Mouse (Mus musculus): Measurements from ENCODE around the gene Usp15.
"Not testable (repeated sequence)": the region's sequence is repeated elsewhere in the genome, so short reads cannot be mapped to it uniquely, and the experiment has no call there.

Usp15 gene

DNA sequence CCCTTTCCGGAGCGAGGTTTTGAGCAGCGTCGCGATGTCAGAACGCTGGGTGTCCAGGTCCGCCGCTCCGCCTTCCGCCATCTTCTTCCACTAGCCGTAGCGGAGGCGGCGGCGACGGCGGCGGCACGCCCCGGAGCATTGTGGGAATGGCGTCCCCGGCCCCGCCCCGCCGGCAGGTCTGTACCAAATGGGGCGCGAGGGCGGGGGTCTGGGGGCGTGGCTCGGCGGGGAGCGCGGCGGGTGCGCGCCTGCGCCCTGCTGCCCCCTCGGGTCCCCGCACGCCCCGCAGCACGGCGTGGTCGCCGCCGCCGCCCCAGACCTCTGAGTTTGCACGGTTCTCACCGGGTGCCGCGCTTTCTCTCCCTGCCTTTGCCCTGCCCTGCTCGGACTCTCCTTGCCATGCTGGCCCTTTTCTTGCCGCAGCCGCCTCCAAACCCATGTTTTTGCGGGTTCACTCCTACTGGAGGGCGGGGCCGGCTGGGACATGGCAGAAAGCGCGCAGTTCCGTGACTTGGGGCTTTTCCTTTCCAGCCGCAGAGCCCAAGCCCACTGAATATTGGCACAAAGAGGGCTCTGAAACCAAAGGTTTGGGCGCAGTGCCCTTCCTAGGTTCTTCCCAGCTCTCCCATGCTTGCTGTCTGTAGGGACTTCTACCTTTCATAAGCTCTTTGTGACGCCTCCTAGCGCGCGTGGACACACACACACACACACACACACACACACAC is at the start of gene Usp15:
Gene Usp15 (minus strand): TSS at position 161 of the 725 bp plus-strand sequence.
- peak; percentile 96 for DNase-seq

DNA sequence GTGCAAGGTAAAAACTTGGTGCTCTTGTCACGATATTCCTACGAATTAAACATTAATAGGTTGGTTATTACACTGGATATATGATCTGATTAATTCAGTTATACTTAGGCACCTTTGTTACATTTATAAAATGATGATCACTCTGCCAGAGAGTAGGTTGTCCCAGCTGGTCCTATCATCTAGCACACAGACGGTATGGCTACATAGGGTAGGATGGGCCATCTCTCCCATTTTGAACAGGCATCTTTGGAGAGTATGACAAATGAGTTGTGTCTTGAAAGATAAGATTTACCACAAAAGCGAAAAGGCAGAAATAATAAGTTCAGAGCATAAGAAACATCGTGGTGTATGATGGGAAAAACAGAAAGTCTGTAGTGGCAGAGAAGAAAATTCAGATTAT is 32.6 kb upstream of the Usp15 start:
- no peak for DNase-seq

DNA sequence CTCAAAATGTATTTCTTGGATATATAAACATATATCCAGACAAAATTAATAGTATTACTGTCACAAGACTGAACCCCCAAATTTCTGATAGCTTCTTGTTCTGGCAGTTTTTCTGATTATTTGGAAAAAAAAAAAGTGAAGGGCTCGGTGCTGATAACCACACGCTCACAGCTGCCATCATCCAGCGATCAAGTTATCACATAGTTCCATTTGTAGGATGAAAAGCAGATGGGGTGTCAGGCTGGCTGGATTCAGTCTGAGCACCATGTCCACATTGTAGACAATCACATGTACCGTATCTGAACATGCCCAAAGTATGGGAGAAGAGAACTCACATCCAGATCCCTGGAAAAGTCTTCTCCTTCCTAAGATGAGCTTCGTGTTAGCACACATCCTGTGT is 26.0 kb upstream of the Usp15 start:
- no peak for DNase-seq

DNA sequence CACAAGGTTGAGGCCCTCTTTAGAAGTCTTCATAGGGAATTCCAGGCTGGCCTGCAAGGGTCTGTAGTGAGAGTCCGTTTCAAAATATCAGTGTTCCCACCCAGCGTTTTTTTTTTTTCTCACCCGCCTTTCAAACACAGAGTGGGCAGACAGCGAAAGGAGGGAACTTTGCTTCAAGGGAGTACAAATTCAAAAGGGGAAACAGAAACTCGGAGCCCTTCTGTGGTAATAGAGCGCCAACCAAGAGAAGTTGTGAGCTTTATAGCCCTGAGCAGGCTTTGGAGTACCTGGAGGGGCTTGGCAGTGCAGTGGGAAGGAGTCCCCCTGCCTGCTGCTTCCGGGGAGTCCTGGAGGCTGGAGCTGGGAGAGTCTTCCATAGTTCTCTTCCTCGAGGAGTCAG is 12.7 kb upstream of the Usp15 start:
- no peak for DNase-seq

DNA sequence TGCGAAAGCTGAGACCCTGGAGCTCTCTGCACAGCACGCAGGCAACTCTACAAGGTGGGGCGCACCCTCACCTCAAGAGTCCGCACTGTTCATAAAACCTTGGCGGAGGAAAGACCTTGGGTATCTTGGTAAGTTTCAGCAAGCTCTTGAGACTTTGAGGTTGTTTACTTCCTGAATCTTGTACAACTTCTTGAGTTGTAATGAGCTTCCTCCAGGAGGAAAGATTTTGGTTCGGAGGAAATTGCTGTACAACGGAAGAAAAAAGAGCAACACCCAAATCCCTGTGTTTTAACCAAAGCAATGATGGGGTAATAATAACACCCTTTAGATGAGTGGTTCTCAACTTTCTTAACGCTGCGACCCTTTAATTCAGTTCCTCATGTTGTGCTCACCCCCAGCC is 11.5 kb upstream of the Usp15 start:
- DNase-seq = no peak

DNA sequence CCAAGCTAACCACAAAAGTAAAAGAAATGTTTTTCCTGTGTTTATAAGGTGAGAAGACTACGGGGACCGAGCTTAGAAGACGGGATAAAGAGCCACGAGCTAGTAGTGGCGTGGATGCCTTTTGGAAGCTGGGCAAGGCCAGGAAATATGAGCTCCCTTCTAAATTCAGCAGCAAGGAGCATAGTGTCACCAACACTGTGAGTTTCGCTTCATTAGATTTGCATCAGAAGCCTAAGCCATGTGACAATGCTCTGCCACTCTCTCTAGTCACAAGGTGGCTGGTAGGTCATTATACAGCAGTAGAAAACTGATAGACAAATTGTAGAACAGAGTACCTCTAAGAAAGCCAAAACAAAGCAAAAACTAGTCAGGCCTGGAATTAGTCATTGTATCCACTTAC is 9.3 kb upstream of the Usp15 start:
- DNase-seq = no peak

DNA sequence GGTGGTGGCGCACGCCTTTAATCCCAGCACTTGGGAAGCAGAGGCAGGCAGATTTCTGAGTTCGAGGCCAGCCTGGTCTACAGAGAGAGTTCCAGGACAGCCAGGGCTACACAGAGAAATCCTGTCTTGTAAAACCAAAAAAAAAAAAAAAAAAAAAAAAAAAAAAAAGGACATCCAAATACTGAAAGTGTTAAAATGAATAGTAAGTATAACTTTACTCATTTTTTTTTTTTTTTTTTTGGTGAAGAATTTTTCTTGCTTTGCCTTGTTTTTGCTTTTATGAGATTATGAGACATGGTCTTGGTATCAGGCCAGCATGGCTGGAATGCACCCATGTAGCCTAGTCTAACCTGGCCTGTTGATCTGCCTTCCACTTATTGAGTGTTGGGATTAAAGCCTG is 8.6 kb upstream of the Usp15 start:
- not testable (repeated sequence) for DNase-seq

DNA sequence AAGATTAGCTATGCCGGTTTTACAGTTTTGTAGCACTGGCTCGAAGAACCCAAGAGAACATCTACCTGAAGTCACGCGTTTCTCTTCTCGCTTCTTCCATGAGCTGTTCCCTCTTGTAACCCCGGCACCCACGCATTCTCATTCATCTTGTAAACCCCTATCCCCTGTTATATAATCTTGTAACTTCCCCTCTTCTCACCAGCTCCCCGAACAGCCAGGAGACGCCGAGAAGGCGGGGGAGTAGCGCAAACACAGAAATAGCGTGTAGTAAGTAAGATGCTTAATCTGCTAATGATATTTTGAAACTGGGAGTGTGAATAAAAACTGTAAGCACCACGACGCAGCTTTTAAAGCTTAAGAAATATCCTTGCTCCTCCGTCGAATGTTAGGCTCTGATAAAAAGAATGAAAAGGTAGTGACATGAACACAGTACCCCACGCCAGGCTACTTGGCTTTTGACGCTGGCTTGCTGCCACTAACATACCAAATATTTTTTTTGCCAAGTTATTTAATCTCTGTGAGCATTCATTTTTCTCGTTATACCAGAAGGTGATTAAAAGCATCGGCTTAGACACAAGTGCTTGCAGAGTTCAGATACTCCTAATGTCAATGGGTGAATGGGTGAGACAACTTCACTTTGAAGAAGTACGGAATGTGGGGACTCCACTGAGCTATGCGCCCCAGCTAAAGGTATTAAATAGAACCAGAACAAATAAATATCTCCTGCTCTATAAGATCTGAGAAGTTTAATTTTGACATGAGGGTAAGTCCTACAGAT is 5.4 kb upstream of the Usp15 start:
- no peak for DNase-seq

DNA sequence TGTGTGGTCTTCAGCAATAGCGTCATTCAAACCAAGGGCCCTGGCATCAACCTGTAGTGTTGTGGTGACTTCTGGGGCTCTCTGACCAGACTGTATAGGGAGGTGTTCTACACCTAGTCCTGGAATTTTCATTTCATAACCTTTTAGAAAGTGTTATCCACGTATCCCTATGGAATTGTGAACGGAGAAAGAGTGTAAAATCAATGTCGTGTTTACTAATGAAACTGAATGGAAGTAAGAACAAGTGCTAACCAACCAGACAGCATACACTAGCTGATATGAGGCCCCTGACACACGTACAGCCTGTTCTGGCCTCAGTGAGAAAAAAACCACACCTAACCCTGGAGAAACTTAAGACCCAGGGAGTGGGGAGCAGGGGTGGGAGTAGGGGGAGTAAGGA is 4.6 kb upstream of the Usp15 start:
- no peak for DNase-seq

DNA sequence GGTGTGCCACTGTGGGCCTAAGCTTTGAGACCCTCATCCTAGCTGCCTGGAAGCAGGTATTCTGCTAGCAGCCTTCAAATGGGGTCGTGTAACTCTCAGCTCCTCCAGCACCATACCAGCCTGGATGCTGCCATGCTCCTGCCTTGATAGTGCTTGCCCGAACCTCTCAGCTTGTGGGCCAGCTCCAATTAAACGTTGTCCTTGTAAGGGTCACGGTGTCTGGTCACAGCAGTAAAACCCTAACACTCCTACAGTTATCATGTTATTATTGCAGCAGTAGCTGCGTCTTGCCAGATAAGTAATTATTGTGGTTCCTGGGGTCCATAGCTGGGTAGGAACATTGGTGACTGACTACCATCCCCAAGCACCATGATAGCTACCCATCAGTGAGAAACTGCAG is 4.2 kb upstream of the Usp15 start:
- no peak for DNase-seq

DNA sequence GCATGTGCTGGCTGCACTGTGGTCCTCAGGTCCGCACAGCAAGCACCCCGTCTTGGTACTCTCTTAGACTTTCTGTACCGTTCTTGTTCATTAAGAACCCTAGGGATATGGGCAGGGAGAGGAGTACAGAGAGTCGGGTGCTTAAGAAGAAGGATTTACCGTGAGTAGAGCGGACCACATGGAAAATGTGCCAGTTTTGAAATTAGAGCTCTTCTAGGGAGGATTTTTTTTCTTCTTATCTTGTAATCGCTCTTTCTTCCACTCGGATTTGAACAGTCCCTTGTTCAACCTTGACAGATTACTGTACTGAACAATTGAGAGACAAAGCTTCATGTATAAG is 3.5 kb upstream of the Usp15 start:
- DNase-seq = no peak

DNA sequence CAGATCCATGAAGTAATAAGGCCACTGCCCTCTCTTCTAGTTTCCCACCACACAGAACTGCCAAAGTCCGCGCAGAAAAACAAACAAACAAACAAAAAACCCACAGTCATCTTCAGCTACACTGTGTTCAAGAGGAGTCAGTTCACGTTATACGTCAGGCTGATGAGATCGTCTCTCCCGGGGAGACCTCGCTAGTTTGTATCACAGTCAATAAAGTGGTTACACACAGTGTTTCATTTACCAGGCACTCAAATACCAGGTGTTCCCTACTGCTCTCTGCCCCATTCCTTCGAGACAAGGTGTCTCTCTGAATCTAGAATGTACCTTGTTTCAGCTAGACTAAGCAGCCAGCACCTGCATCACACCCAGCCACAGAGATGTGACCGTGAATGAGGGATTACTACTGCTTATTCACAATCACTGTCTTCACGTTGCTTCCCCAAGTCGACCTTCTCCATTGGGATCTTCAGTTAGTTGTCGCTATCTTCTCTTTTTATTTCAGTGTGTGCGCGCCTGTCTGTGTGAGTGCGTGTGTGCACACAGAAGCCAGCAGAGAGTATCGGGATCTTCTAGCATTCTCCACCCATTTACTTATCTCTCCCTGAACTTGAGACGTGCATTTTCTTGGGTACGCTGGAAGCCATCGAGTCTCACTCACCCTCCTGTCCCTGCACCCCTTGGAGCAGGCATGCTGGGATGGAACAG is 3.0 kb upstream of the Usp15 start:
- no peak for DNase-seq

DNA sequence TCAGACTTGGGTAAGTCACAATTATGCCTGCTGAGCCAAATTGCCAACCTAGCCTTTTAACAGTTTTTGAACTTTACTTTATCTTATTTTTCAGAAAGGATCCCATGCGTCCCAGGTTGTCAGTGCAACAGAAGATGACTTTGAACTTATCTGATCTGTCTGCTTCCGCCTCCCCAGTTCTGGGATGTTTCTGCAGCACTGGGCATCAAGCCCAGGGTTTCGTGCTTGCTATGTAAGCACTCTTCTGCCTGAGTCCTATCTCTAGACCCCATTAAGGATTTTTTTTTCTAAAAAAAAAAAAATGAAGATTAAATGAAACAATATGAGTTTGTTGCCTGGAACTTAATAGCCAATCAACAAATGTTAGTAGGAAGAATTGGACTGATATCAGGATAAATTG is 2.3 kb upstream of the Usp15 start:
- no peak for DNase-seq

DNA sequence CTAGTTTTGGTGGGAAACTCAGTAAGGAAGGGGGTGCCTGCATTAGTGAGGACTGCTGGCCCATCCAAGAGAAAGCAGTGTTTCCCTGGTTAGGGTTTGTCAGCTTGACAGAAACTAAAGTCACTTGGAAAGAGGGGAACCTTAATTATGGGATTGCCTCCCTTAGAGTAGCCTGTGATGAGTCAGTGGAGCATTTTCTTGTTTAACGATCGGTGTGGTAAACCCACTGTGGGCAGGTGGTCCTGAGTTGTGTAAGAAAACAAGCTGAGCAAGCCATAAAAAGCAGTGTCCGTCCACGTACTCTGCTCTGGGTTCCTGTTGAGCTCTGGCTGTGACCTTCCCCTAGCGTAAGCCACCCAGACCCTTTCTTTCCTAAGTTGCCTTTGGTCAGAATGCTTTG is 1.4 kb upstream of the Usp15 start:
- DNase-seq = no peak

DNA sequence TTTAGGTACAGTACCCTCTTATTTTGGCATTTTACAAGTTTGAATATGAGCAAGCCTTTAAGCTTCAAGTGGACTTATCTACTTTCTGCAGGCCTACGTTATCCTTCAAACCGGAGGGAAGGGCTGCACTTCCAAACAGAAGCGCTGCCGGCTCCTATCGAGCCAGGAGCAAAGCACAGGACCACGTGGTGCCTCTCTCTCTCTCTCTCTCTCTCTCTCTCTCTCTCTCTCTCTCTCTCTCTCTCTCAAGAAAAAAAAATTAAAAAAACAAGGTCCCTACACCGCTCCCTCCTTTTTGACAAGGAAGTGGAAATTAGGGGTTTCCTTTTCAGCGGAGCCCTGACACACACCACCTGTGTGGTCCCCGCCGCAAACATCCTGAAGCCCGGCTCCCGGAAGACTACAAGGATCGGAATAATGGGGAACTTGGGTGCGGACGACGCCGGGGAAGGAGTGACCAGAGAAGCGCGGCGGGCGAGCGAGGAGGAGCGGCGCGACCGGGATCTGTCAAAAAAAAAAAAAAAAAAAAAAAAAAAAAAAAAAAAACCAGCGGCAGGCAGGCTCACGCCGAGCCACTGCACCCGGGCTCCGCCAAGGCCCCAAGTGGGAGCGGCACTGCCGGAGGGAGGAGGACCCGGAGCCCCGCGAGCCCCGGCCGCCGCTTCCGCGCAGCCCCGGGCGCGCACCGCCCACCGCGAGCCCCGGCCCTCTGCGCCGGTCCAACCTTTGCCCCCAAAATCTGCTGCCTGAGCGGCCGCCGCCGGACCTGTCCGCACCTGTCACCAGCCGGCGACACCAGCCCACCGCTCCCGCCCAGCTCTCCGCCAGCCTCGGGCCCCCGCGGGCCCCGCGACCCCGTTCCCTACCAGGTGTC is 597 bp downstream of the Usp15 start:
- DNase-seq = peak; percentile 74

DNA sequence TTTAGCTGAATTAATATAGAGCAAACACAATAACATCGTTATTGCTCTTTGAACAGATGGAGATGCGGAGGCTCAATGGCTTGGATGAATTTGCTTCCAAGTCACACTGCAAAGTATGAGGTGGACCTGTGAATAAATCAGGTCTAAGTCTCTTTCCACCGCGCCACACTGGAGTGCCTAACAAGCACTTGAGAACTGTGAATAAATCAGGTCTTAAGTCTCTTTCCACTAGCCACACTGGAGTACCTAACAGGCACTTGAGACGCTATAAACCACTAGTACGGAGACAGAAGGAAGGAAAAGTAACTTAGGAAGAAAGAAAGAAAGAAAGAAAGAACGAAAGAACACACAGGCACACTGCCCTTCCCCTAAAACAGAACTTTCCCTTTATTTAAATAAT is 1.3 kb downstream of the Usp15 start:
- DNase-seq = no peak

DNA sequence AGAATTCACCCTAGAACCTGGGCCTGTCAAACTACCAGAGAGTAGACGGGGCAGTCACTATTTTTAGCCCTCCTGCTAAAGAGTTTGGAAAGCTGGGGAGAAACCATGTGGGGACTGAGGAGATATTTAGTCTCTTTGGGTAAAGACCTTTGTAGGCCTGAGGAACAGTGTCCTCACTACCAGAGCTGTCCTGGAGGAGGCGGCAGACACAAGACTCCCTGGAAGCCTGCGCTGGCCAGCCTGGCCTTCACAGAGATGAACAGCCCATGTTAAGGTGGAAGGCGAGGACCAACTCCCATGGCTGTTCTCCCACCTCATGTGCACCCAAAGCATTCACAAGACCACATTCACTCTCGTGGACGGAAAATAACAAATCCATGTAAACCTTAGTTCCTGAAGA is 5.8 kb downstream of the Usp15 start:
- no peak for DNase-seq

DNA sequence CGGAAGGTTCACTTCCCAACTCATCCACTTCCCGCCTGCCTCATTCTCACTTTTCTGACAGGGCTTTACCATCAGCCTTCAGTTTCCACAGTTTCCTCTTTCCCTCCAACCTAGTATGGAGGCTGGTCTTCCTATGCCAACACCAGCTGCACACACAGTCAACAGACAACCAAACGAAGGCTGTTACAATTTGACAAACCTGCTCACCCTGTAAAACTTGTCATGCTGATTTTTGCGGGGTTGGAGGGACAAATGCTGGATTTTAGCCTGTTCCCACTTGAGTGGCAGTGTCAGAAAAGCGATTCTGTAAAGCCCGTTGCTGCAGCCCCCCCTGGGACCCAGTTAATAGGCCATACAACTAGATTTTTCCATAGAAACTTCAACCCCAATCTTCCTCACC is 9.5 kb downstream of the Usp15 start:
- DNase-seq = no peak

DNA sequence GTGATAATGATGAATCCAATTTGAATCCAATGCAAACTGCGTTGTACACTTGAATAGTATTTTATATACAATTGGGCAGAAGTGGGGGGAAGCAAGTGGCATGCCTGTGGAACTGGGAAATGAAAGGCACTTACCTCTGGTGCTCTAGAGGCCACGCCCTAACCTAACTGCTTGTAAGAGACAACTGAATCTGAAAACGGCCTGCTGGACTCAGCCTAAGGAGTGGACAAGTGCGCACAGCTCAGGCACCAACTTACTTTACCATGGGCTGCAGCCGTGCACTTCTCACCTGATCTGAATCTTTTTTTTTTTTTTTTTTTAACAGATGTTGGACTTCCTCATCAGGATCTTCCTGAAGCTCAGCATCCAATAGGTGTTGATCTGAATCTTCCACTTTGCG is 10.9 kb downstream of the Usp15 start:
- no peak for DNase-seq

DNA sequence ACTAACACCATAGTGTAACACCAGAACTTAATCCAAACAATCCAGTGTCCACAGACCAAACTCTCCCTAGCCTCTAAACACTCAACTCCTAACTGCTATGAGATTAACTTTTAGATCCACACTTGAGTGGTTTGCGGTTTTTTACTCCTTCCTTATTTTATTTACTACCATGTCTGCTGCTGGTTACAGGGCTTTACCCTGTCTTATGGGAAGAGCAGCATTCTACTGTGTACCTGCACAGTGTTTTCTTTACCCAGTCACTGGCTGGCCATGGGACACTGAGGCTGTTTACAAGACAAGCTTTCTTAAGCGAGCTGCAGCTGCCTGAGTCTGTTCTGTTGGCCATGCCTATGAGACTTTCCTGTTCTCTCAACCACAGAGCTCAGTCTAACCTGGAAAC is 13.1 kb downstream of the Usp15 start:
- no peak for DNase-seq

DNA sequence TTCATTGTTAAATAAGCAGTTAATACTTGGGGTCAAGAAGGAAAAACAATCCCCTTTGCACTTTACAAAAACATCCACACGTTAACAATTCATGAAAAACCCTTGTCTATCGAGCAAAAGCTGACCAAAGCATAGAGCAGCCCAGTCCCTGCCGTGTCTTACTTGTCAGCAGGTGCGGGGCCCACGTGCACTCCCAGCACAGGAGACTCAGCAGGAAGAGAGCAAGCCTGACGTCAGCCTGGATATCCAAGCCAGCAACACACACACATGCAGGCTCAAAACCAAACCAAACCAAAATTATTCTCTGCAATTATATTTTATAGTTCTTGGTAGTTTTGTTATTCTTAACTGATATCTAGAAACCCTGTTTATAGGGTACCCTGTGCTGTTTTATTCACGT is 13.6 kb downstream of the Usp15 start:
- peak; percentile 38 for DNase-seq

DNA sequence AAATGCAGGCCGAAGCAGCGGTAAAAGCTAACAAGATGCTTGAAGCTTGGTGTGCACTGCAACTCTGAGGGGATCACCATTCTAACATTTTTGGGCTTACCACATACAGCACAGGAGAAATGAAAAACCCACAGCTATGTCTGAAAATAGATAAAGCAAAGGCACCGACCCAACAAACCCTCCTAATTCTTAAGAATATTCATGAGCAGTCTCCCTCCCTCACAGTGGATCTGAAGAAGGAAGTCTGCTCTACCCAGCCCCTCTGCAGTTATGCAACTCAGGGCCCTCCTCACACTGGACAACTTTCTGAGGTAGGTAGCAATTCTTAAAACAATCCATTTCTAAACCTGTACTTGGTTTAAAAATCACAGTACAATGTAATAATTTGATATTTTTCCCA is 14.4 kb downstream of the Usp15 start:
- DNase-seq = no peak

DNA sequence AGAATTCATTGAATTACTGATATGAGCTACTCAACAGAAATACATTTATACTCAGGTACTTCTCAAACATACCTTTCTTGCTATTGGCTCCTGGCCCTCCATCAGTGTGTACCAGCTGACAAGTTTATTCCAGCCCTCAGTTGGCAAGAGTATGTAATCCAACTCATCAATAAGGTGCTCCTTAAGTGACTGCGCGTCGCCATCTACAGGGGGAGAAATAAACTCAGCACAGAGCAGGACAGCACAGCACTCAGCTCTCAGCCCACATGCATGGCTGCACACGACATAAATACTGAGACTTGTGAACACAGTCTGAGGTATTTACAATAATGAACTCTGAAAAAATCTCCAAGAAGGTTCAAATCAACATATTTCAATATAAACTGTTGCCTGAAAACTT is 21.0 kb downstream of the Usp15 start:
- DNase-seq = no peak

All from thymus, postnatal 14 days (tissue).